Mouse (Mus musculus) thymus, adult 2 months (tissue): Measurements from ENCODE around the gene Wwp2. TPM values are rescaled to one million over a fixed set of nuclear protein-coding genes. Genes with fewer than 3 reads are reported as not detected.

Source experiments
- DNase-seq: peaks from one replicate; pipeline ENCODE4 v3.0.0; 2021
- H3K27ac ChIP-seq: fragments of 200-500 bp; 2 replicates; pipeline ENCODE4 v1.5.1; 2012; ENCODE audit warnings: low read length, control low read depth; ENCODE audit not compliant: control insufficient read depth, insufficient read depth
- H3K27me3 ChIP-seq: fragments of 200-500 bp; 2 replicates; pipeline ENCODE4 v1.6.1; 2012; ENCODE audit warnings: mild to moderate bottlenecking, low read length, moderate library complexity, mixed read lengths; ENCODE audit not compliant: control insufficient read depth, insufficient read depth
- H3K36me3 ChIP-seq: fragments of 200-500 bp; 2 replicates; pipeline ENCODE4 v1.6.1; 2012; ENCODE audit warnings: mild to moderate bottlenecking, low read length, moderate library complexity; ENCODE audit not compliant: control insufficient read depth, insufficient read depth
- H3K4me1 ChIP-seq: fragments of 200-500 bp; replicated peaks from 2 replicates; pipeline ENCODE4 v1.6.1; 2012; ENCODE audit warnings: low read length; ENCODE audit not compliant: control insufficient read depth, insufficient read depth
- H3K4me3 ChIP-seq: fragments of 200-500 bp; 2 replicates; pipeline ENCODE4 v1.5.1; 2012; ENCODE audit warnings: mild to moderate bottlenecking, low read length, control low read depth, moderate library complexity; ENCODE audit not compliant: control insufficient read depth, insufficient read depth
- CTCF ChIP-seq: fragments of 200-500 bp; IDR thresholded peaks from 2 replicates; pipeline ENCODE4 v1.5.1; 2012; ENCODE audit warnings: mild to moderate bottlenecking, control low read depth, low read length, moderate library complexity, borderline replicate concordance; ENCODE audit not compliant: control insufficient read depth, poor library complexity, insufficient read depth; ENCODE audit errors: extremely low read depth
- POLR2A ChIP-seq: fragments of 200-500 bp; IDR thresholded peaks from 2 replicates; pipeline ENCODE4 v1.6.1; 2012; ENCODE audit warnings: mild to moderate bottlenecking, low read length, control low read depth, moderate library complexity; ENCODE audit not compliant: control insufficient read depth, poor library complexity, insufficient read depth; ENCODE audit errors: extremely low read depth
- WGBS: fragments of 180-500 bp; shearing (Covaris S2); methylation state at CpG from one replicate; pipeline ENCODE4 v1.1.7; 2018; 5-methylcytosine and 5-hydroxymethylcytosine counted together
- polyA plus RNA-seq: library from polyadenylated mRNA; depleted of rRNA; stranded (reverse); fragments of >200 nt; gene quantifications from 2 replicates; pipeline ENCODE4 v1.2.3, GENCODE M21; 2012

Wwp2 gene
- polyA plus RNA-seq, 1 experiment: 79.8 TPM

DNA sequence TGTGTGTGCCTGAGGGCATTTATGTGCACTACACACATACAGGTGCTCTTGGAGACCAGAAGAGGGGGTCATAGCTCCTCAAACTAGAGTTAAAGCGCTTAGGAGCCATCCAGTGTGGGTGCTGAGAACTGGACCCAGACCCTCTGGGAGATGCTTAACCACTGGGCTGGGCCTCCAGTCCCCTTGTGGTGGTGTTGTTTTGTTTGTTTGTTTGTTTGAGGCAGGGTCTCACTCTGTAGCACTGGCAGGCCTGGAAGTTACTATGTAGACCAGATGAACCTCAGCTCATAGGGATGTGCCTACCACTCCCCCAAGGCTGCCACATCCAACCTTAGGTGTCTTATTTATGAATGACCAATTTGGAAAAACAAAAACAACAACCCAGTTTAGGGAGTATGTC is 70.9 kb downstream of the Wwp2 start:
- Histone ChIP-seq H3K27ac (no peak overlapping the region), H3K27me3 (no peaks in the 10 kb centered on the region), H3K4me3 (no peak overlapping the region), H3K4me1 (peaks cover 20% of the 10 kb centered on the region), H3K36me3 (peaks cover 14% of the 10 kb centered on the region)
- no peak for TF ChIP-seq POLR2A
- no peak for TF ChIP-seq CTCF
- DNase-seq: no peak
- WGBS: 97% methylated on average over 1 of the region's 1 CpGs

DNA sequence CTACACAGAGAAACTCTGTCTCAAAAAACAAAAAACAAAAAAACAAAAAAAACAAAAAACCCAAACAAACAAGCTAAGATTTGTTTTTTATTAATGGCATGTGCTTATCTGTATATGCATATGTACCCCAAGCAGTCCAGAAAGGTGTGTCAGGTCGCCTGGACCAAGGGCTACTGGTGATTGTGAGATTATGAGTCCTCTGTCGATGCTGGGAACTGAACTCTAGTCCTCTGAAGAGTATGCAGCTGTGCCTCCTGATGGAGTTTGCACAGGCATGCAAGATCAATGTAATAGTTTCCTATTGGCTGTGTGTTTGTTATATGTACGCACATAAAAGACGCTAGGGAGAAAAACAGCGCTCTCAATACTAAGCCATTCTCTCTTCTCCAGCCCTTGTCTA is 74.0 kb downstream of the Wwp2 start:
- Histone ChIP-seq H3K27me3 (no peaks in the 10 kb centered on the region), H3K36me3 (peaks cover 14% of the 10 kb centered on the region), H3K4me3 (no peak overlapping the region), H3K4me1 (no peaks in the 10 kb centered on the region; the same call in 1 of the 2 replicates), H3K27ac (no peak overlapping the region)
- WGBS: 97% methylated on average over 5 of the region's 5 CpGs
- no peak for DNase-seq
- no peak for TF ChIP-seq POLR2A
- TF ChIP-seq CTCF: no peak

DNA sequence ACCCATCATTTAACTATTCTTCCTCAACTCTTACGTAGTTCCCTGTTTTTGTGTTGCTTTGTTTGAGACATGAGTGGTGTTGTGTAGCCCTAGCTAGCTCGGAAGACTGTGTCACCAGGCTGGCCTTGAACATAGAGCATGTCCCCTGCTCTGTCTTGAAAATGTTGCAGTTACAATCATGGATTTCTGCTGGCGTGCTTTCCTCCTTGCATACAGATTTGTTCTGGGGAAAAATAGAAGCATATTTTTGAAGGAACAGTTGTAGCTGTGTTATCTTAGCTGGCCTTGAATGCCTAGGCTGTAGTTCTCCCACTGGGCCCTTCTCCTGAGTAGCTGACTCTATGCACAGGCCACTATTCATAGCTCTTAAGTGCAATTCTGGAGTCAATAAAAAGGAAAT is 74.6 kb downstream of the Wwp2 start:
- no peak for DNase-seq
- H3K4me1 ChIP-seq: no peaks in the 10 kb centered on the region; the same call in 1 of the 2 replicates
- H3K4me3 ChIP-seq: no peak overlapping the region
- H3K27ac ChIP-seq: no peak overlapping the region
- H3K36me3 ChIP-seq: peaks cover 14% of the 10 kb centered on the region
- H3K27me3 ChIP-seq: no peaks in the 10 kb centered on the region
- 96% methylated on average over 3 of the region's 3 CpGs for WGBS
- TF ChIP-seq CTCF (no peak), POLR2A (no peak)

DNA sequence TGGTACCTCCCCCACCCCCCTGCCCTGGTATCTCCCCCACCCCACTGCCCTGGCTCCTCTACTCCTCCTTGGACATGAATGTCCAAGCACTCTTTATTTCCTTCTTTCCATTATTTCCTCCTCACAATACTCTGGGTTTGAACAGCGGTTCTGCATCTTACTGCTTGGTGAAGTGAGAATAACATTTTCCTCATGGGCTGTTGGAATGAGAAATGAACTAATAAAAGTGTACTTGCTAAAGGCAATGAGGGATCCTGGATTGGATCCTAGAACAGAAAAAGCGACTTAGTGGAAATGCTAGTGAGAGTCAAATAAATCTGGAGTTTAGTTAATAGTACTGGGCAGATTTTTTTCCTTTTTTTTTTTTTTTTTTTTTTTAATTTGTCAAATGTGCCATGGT is 77.1 kb downstream of the Wwp2 start:
- peaks cover 2% of the 10 kb centered on the region; the same call in 1 of the 2 replicates for H3K36me3 ChIP-seq
- 97% methylated on average over 2 of the region's 2 CpGs for WGBS
- no peaks in the 10 kb centered on the region for H3K27me3 ChIP-seq
- no peak for DNase-seq
- TF ChIP-seq POLR2A: no peak
- no peak for TF ChIP-seq CTCF
- no peak overlapping the region for H3K4me3 ChIP-seq
- H3K27ac ChIP-seq: no peak overlapping the region
- no peaks in the 10 kb centered on the region; the same call in 1 of the 2 replicates for H3K4me1 ChIP-seq

DNA sequence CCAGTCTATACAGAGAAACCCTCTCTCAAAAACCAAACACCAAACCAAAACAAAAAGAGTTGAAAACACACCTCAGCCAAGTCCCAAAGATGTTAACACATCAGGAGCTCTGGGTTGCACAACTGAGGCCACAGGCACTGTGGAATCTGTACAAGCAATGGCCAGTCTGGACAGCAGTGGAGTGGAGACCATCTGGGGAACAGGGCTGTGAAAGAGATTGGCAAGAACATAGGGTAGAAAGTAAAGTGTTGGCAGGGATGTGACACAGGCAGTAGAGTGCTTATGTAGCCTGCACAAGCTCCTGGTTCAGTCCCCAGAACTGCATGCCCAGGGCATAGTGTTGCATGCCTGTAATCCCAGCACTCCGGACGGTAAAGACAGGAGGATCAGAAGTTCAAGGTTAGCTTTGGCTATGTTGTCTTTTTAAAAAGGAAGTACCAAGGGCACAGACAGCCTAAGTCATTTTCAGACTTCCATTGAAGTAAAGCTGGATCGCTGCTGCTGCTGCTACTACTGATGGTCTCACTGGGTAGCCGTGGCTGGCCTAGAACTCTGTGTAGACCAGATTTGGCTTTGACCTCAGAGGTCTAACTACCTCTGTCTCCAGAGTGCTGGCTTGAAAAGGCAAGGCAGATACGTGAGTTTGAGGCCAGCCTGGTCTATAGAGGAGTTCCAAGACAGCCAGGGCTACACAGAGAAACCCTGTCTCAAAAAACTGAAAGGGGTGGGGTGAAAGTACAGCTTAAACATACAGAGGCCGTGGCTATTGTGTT is 79.0 kb downstream of the Wwp2 start:
- Histone ChIP-seq H3K4me1 (no peaks in the 10 kb centered on the region), H3K4me3 (no peak overlapping the region), H3K27me3 (no peaks in the 10 kb centered on the region), H3K27ac (no peak overlapping the region), H3K36me3 (peaks cover 11% of the 10 kb centered on the region; the same call in 1 of the 2 replicates)
- WGBS: 92% methylated on average over 6 of the region's 6 CpGs
- no peak for DNase-seq
- no peak for TF ChIP-seq CTCF
- TF ChIP-seq POLR2A: no peak

DNA sequence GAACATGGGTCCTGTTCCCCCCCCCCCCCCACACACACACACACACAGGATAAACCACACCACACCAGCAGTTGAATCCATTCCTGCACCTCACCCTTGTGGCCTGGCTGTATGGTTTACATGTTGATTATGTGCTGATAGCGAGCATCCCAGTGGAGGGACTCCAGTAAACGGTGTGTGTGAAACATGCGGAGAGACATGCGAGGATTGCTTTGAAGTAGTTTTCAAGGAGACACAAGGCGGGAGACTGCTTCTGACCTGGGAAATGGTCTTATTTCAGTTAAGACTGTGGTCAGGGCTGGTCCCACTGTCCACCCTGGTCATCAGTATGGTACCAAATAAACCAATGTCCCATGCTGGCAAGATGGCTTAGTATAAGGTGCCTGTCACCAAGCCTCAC is 82.6 kb downstream of the Wwp2 start:
- 95% methylated on average over 5 of the region's 5 CpGs for WGBS
- DNase-seq: no peak
- H3K27me3 ChIP-seq: no peaks in the 10 kb centered on the region
- no peak overlapping the region for H3K4me3 ChIP-seq
- no peak overlapping the region for H3K27ac ChIP-seq
- H3K4me1 ChIP-seq: no peaks in the 10 kb centered on the region
- TF ChIP-seq POLR2A: no peak
- TF ChIP-seq CTCF: no peak
- H3K36me3 ChIP-seq: peaks cover 11% of the 10 kb centered on the region; the same call in 1 of the 2 replicates
